Mouse (Mus musculus): ENCODE data around the gene Aplnr. TPM values are rescaled to one million over a fixed set of nuclear protein-coding genes. Genes with fewer than 3 reads are reported as not detected.

The Aplnr gene
- total and polyA plus RNA-seq, 3 experiments = not detected

DNA sequence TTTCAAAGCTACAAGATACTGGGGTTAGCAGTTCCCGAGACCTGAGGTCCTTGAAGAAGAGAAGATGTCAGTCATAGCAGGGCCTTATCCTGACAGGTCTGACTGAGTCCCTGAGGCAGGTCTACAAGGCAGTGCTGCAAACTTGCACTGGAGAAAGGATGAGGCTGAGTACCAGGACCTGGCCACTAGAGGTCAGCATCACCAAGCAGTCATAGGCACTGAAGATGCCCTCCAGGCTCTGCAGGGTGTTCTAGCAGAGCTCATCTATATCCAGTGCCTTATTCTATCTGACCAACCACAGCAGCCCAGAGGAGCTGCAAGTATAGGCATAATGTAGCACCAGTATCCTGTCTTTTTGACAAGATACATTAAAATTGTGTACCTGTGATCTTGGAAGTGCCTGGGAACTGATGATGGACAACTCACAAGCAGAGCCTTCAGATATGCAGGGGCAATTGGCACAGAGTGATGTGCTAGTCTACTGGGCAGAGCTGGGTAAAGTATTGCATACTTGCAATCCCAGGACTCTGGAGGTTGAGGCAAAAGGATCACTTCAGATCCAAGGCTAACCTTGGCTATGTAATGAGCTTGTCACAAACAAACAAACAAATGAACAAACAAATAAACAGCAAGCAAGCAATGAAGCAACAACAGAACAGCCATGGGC lies 12.0 kb upstream of the Aplnr start:
- no peaks in the 10 kb centered on the region for H3K9me3 ChIP-seq (replicated peaks; ENCODE audit: insufficient read depth, low read length)
- no peaks in the 10 kb centered on the region for H3K4me1 ChIP-seq (ENCODE audit: control insufficient read depth in 1 of 2, insufficient read depth in 2 of 2, low read length in 2 of 2)
- DNase-seq (ENCODE audit: low read depth, low spot score) = peak; percentile 62
- no peak overlapping the region for H3K4me3 ChIP-seq (ENCODE audit: control insufficient read depth in 1 of 2, insufficient read depth in 1 of 2, low read depth in 2 of 2, low read length in 2 of 2)
- peaks cover 0 to 2% of the 10 kb centered on the region in 2 experiments; a peak in 2 of 4 replicates for H3K27me3 ChIP-seq (ENCODE audit: control insufficient read depth in 1 of 2, insufficient read depth in 2 of 2, low read length in 2 of 2)
- H3K36me3 ChIP-seq (ENCODE audit: control insufficient read depth in 1 of 2, insufficient read depth in 2 of 2, low read length in 2 of 2) = no peaks in the 10 kb centered on the region
- no peak overlapping the region for H3K9ac ChIP-seq (ENCODE audit: control insufficient read depth, low read depth, low read length, poor library complexity, severe bottlenecking)
- H3K79me2 ChIP-seq (ENCODE audit: control insufficient read depth, insufficient read depth, low read length, poor library complexity) = no peaks in the 10 kb centered on the region
- peak; percentile 65 to 77 (median 67) for TF ChIP-seq CTCF (IDR thresholded peaks at IDR 0.05 in 2 of 3, conservative IDR thresholded peaks at IDR 0.05 in 1 of 3; ENCODE audit: control insufficient read depth in 1 of 3, insufficient read depth in 1 of 3, low read depth in 2 of 3, low read length in 3 of 3, poor library complexity in 1 of 3, severe bottlenecking in 1 of 3)
- TF ChIP-seq RAD21 (IDR thresholded peaks at IDR 0.05; ENCODE audit: low read depth, low read length) = peak; percentile 58
- no peak for TF ChIP-seq ZC3H11A (IDR thresholded peaks at IDR 0.05; ENCODE audit: low read depth, low read length)
- no peak for TF ChIP-seq ELF1 (IDR thresholded peaks at IDR 0.05; ENCODE audit: low read depth, low read length)
- no peak for TF ChIP-seq MXI1 (IDR thresholded peaks at IDR 0.05; ENCODE audit: low read depth, low read length)
- peak; percentile 70 for TF ChIP-seq SMC3 (IDR thresholded peaks at IDR 0.05; ENCODE audit: low read depth, low read length)
- TF ChIP-seq MYB (IDR thresholded peaks at IDR 0.05; ENCODE audit: low read depth, low read length) = no peak
- TF ChIP-seq GATA1 (IDR thresholded peaks at IDR 0.05; ENCODE audit: low read depth, low read length) = no peak
- no peak for TF ChIP-seq HCFC1 (IDR thresholded peaks at IDR 0.05; ENCODE audit: low read depth, low read length)
- H3K27ac ChIP-seq (ENCODE audit: control insufficient read depth, low read depth, low read length) = no peak overlapping the region

DNA sequence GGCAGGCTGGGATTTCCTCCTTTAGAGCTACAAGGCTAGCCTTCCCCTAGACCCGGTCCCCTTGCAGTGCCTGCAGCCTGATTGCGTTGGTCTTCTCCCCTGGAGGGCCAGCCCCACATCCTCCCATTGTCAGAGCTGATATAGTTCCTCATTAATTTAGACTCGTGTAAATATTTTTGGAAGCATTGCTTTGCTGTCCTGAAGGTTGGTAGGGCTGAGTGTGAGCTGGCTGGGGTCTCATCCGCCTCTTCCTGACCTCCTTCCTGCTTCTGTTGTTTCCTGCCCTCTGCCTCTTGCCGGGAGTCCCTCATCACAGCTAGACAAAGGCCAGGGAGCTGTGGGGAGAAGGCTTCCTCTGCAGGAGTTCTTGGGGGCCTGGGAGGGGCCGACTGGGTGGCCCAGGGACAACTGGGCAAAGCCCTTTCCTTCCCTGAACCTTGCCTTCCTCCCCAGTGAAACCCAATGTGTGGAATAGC lies 6.5 kb upstream of the Aplnr start:
- TF ChIP-seq EP300 (IDR thresholded peaks at IDR 0.05; ENCODE audit: low read depth in 1 of 2, low read length in 2 of 2) = no peak
- H3K79me2 ChIP-seq (ENCODE audit: control insufficient read depth, insufficient read depth, low read length, poor library complexity) = no peaks in the 10 kb centered on the region
- H3K4me3 ChIP-seq (ENCODE audit: control insufficient read depth in 1 of 2, insufficient read depth in 1 of 2, low read depth in 2 of 2, low read length in 2 of 2) = no peak overlapping the region
- no peak overlapping the region for H3K9ac ChIP-seq (ENCODE audit: control insufficient read depth, low read depth, low read length, poor library complexity, severe bottlenecking)
- no peaks in the 10 kb centered on the region; a peak in 1 of 4 replicates for H3K36me3 ChIP-seq (ENCODE audit: control insufficient read depth in 1 of 2, insufficient read depth in 2 of 2, low read length in 2 of 2)
- H3K9me3 ChIP-seq (replicated peaks; ENCODE audit: insufficient read depth, low read length) = no peaks in the 10 kb centered on the region
- DNase-seq (ENCODE audit: low read depth, low spot score) = no peak
- H3K4me1 ChIP-seq (ENCODE audit: control insufficient read depth in 1 of 2, insufficient read depth in 2 of 2, low read length in 2 of 2) = no peaks in the 10 kb centered on the region; a peak in 1 of 4 replicates
- no peaks in the 10 kb centered on the region; a peak in 2 of 4 replicates for H3K27me3 ChIP-seq (ENCODE audit: control insufficient read depth in 1 of 2, insufficient read depth in 2 of 2, low read length in 2 of 2)
- no peak overlapping the region for H3K27ac ChIP-seq (ENCODE audit: control insufficient read depth, low read depth, low read length)

DNA sequence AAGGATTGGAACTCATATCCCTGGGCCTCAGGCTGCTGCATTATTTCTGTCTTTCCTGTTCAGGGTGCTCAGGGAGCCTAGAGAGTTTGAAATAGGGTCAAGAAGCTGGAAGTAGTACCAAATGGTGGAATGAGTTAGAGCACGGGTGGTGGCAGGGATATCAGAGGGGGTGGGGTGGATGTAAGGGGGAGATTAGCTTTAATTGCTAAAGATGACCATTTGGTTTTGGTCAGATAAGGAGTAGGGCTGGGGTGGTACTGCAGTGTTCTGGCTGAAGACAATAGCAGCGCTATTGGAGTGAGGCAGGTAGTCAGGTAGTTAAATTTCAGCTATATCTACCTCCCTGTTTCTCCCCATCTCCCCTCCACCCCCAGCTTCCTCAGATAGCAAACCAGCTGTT lies 4.8 kb upstream of the Aplnr start:
- Histone ChIP-seq H3K79me2 (ENCODE audit: control insufficient read depth, insufficient read depth, low read length, poor library complexity) (no peaks in the 10 kb centered on the region), H3K4me1 (ENCODE audit: control insufficient read depth in 1 of 2, insufficient read depth in 2 of 2, low read length in 2 of 2) (no peaks in the 10 kb centered on the region; a peak in 1 of 4 replicates), H3K27me3 (ENCODE audit: control insufficient read depth in 1 of 2, insufficient read depth in 2 of 2, low read length in 2 of 2) (no peaks in the 10 kb centered on the region; a peak in 2 of 4 replicates), H3K9ac (ENCODE audit: control insufficient read depth, low read depth, low read length, poor library complexity, severe bottlenecking) (no peak overlapping the region), H3K27ac (ENCODE audit: control insufficient read depth, low read depth, low read length) (no peak overlapping the region), H3K36me3 (ENCODE audit: control insufficient read depth in 1 of 2, insufficient read depth in 2 of 2, low read length in 2 of 2) (no peaks in the 10 kb centered on the region; a peak in 1 of 4 replicates), H3K4me3 (ENCODE audit: control insufficient read depth in 1 of 2, insufficient read depth in 1 of 2, low read depth in 2 of 2, low read length in 2 of 2) (no peak overlapping the region), H3K9me3 (replicated peaks; ENCODE audit: insufficient read depth, low read length) (no peaks in the 10 kb centered on the region)
- no peak for DNase-seq (ENCODE audit: low read depth, low spot score)
- TF ChIP-seq KAT2A (conservative IDR thresholded peaks at IDR 0.05; ENCODE audit: low read depth, low read length) = no peak
- peak in 1 of 2 experiments; percentile 29; a peak in 1 of 4 replicates for TF ChIP-seq EP300 (IDR thresholded peaks at IDR 0.05; ENCODE audit: low read depth in 1 of 2, low read length in 2 of 2)
